Mouse (Mus musculus) lung, embryonic 14.5 days (tissue): Measurements from ENCODE around the gene Raver1. TPM values are rescaled to one million over a fixed set of nuclear protein-coding genes. Genes with fewer than 3 reads are reported as not detected.

Source experiments
- ATAC-seq: fragments of 200-750 bp; cut with Nextera tagmentation; 2 replicates; pipeline ENCODE4 v1.8.0; 2017; ENCODE audit warnings: mild to moderate bottlenecking, moderate TSS enrichment, moderate library complexity; ENCODE audit not compliant: insufficient read depth
- DNase-seq: peaks from one replicate; pipeline ENCODE4 v3.0.0-alpha.2; 2015
- H3K27ac ChIP-seq: fragments of 300-500 bp; sonication (generic); 2 replicates; pipeline ENCODE4 v1.5.1; 2014; ENCODE audit warnings: low read depth, mild to moderate bottlenecking, moderate library complexity
- H3K27me3 ChIP-seq: fragments of 300-500 bp; sonication (generic); 2 replicates; pipeline ENCODE4 v1.6.1; 2014; ENCODE audit warnings: low read length, control low read depth; ENCODE audit not compliant: insufficient read depth
- H3K36me3 ChIP-seq: fragments of 300-500 bp; sonication (generic); 2 replicates; pipeline ENCODE4 v1.6.1; 2014; ENCODE audit warnings: control low read depth; ENCODE audit not compliant: insufficient read depth
- H3K4me1 ChIP-seq: fragments of 300-500 bp; sonication (generic); 2 replicates; pipeline ENCODE4 v1.6.1; 2014; ENCODE audit warnings: antibody characterized with exemption, control low read depth; ENCODE audit not compliant: insufficient read depth
- H3K4me2 ChIP-seq: fragments of 300-500 bp; sonication (generic); 2 replicates; pipeline ENCODE4 v1.6.1; 2014; ENCODE audit warnings: mild to moderate bottlenecking
- H3K4me3 ChIP-seq: fragments of 300-500 bp; sonication (generic); 2 replicates; pipeline ENCODE4 v1.5.1; 2014; ENCODE audit warnings: low read depth, low read length
- H3K9ac ChIP-seq: fragments of 300-500 bp; sonication (generic); 2 replicates; pipeline ENCODE4 v1.6.1; 2014
- H3K9me3 ChIP-seq: fragments of 300-500 bp; sonication (generic); 2 replicates; pipeline ENCODE4 v1.6.1; 2016; ENCODE audit warnings: low read depth, low read length, control low read depth
- CTCF ChIP-seq: IDR thresholded peaks from 2 replicates; pipeline ENCODE4 v1.5.1; 2016; ENCODE audit warnings: antibody characterized with exemption, low read depth
- WGBS: fragments of 180-500 bp; shearing (Covaris S2); extraction: QIAGEN DNeasy Blood & Tissue Kit; methylation state at CpG from one replicate; pipeline ENCODE4 v1.1.7; 2014; 5-methylcytosine and 5-hydroxymethylcytosine counted together
- microRNA counts: library from miRNA; unstranded; fragments of <30 nt; microRNA quantifications from one replicate; lab custom pipeline; 2016
- microRNA-seq: library from miRNA; unstranded; fragments of <30 nt; microRNA quantifications from one replicate; pipeline ENCODE4, GENCODE M21; 2016; ENCODE audit warnings: borderline number of aligned reads
- polyA plus RNA-seq: library from polyadenylated mRNA; unstranded; fragments of >200 nt; fragmentation: Nextera tagmentation; extraction: Ambion mirVana; gene quantifications from 2 replicates; pipeline ENCODE4 v1.2.1, GENCODE M21; 2014

The Raver1 gene
- polyA plus RNA-seq, 1 experiment from 2014 or later, result 113 TPM

GRCm38 (mm10) chr9:21027774-21028290 is 64.0 kb downstream of the Raver1 start:
- no peak overlapping the region for H3K27ac ChIP-seq
- peaks cover 26% of the 10 kb centered on the region; the same call in 1 of the 2 replicates for H3K4me1 ChIP-seq
- peaks cover 9% of the 10 kb centered on the region; the same call in 1 of the 2 replicates for H3K36me3 ChIP-seq
- DNase-seq, result no peak
- WGBS, result 61% methylated on average over 8 of the region's 8 CpGs
- no peak for ATAC-seq
- H3K9ac ChIP-seq, result no peak overlapping the region
- H3K4me3 ChIP-seq, result no peak overlapping the region
- TF ChIP-seq CTCF, result no peak
- H3K4me2 ChIP-seq, result no peak overlapping the region
- H3K27me3 ChIP-seq, result peaks cover 23% of the 10 kb centered on the region
- no peaks in the 10 kb centered on the region for H3K9me3 ChIP-seq

GRCm38 (mm10) chr9:21026849-21027248 is 65.0 kb downstream of the Raver1 start:
- ATAC-seq, result no peak
- Histone ChIP-seq H3K4me2 (peak overlapping the region; percentile 59), H3K4me3 (peak overlapping the region; percentile 31), H3K27me3 (peaks cover 13% of the 10 kb centered on the region), H3K9ac (peak overlapping the region; percentile 32; the same call in 1 of the 2 replicates), H3K36me3 (peaks cover 9% of the 10 kb centered on the region; the same call in 1 of the 2 replicates), H3K4me1 (peaks cover 21% of the 10 kb centered on the region; the same call in 1 of the 2 replicates), H3K27ac (no peak overlapping the region), H3K9me3 (no peaks in the 10 kb centered on the region)
- 55% methylated on average over 12 of the region's 12 CpGs for WGBS
- no peak for TF ChIP-seq CTCF
- DNase-seq, result no peak

- Histone ChIP-seq H3K4me2 (peak overlapping the region; percentile 59), H3K27ac (peak overlapping the region; percentile 96), H3K36me3 (peaks cover 11% of the 10 kb centered on the region; the same call in 1 of the 2 replicates), H3K9ac (peak overlapping the region; percentile 32), H3K4me3 (peak overlapping the region; percentile 31), H3K4me1 (peaks cover 13% of the 10 kb centered on the region; the same call in 1 of the 2 replicates), H3K9me3 (no peaks in the 10 kb centered on the region), H3K27me3 (peaks cover 10% of the 10 kb centered on the region; the same call in 1 of the 2 replicates)
- TF ChIP-seq CTCF, result no peak
- 44% methylated on average over 19 of the region's 19 CpGs for WGBS
- ATAC-seq (peak; percentile 52), DNase-seq (peak; percentile 68)
Measured at GRCm38 (mm10) chr9:21025258-21025810, 66.5 kb downstream of the Raver1 start.

MicroRNAs within 50 kb of the gene (microRNA counts, 519-probe panel; counts per million panel counts)
- microRNA mmu-miR-1900 (lab: Ali Mortazavi, UCI), result 3,168 counts per million, percentile 61 among the panel's probes with 10 or more counts

Small RNA genes lying within 50 kb of the gene (microRNA-seq; reads per million reads assigned to microRNA genes)
- gene Mir1900 (not detected), gene Mir7082 (not detected)

Other genes starting within 250 kb of the Raver1 start
- gene A230050P20Rik, start 223.4 kb downstream of the Raver1 start, polyA plus RNA-seq, result 8.0 and 9.4 TPM in 2 replicates
- gene Angptl6, start 212.3 kb downstream of the Raver1 start, polyA plus RNA-seq, result 1.9 and 2.9 TPM in 2 replicates
- gene Ppan, start 203.8 kb downstream of the Raver1 start, polyA plus RNA-seq, result 77.3 and 83.6 TPM in 2 replicates
- 295 and 296 TPM in 2 replicates for gene Eif3g, start 193.4 kb downstream of the Raver1 start, polyA plus RNA-seq
- 77.0 and 82.1 TPM in 2 replicates for gene Dnmt1, start 132.1 kb downstream of the Raver1 start, polyA plus RNA-seq
- 58.0 and 62.3 TPM in 2 replicates for gene S1pr2, start 115.2 kb downstream of the Raver1 start, polyA plus RNA-seq
- gene Mrpl4, start 89.3 kb downstream of the Raver1 start, polyA plus RNA-seq, result 156 and 166 TPM in 2 replicates
- 33.6 and 41.5 TPM in 2 replicates for gene Icam1, start 76.0 kb downstream of the Raver1 start, polyA plus RNA-seq
- 1.5 TPM in 2 replicates for gene Icam4, start 62.6 kb downstream of the Raver1 start, polyA plus RNA-seq
- 0.09 and 0.31 TPM in 2 replicates for gene Icam5, start 59.9 kb downstream of the Raver1 start, polyA plus RNA-seq
- gene Zglp1, start 24.9 kb downstream of the Raver1 start, polyA plus RNA-seq, result 1.4 TPM in 1 of 2 replicates, not detected in the other
- gene Gm49373, start 18.9 kb downstream of the Raver1 start, polyA plus RNA-seq, result 0.22 and 0.78 TPM in 2 replicates
- gene Fdx1l, start 18.4 kb downstream of the Raver1 start, polyA plus RNA-seq, result 59.4 and 66.1 TPM in 2 replicates
- gene Gm38431, start within 50 bp of the Raver1 start, polyA plus RNA-seq, result 2.3 and 3.0 TPM in 2 replicates
- 9.5 and 12.5 TPM in 2 replicates for gene Tyk2, start 39.2 kb upstream of the Raver1 start, polyA plus RNA-seq
- 352 and 353 TPM in 2 replicates for gene Cdc37, start 58.0 kb upstream of the Raver1 start, polyA plus RNA-seq
- gene Pde4a, start 73.7 kb upstream of the Raver1 start, polyA plus RNA-seq, result 8.4 and 9.4 TPM in 2 replicates
- gene Keap1, start 147.4 kb upstream of the Raver1 start, polyA plus RNA-seq, result 42.8 and 44.6 TPM in 2 replicates
- gene S1pr5, start 156.4 kb upstream of the Raver1 start, polyA plus RNA-seq, result not detected in 2 replicates
- 33.7 and 34.7 TPM in 2 replicates for gene Atg4d, start 173.3 kb upstream of the Raver1 start, polyA plus RNA-seq
- 12.2 and 14.3 TPM in 2 replicates for gene Kri1, start 196.0 kb upstream of the Raver1 start, polyA plus RNA-seq
- 45.3 and 48.1 TPM in 2 replicates for gene Cdkn2d, start 199.4 kb upstream of the Raver1 start, polyA plus RNA-seq
- 45.7 and 45.8 TPM in 2 replicates for gene Ap1m2, start 220.3 kb upstream of the Raver1 start, polyA plus RNA-seq
- gene Slc44a2, start 228.7 kb upstream of the Raver1 start, polyA plus RNA-seq, result 122 TPM in 2 replicates